Comparison of ENCODE assay signal across 9 mouse cellular contexts in the genomic region with DNA sequence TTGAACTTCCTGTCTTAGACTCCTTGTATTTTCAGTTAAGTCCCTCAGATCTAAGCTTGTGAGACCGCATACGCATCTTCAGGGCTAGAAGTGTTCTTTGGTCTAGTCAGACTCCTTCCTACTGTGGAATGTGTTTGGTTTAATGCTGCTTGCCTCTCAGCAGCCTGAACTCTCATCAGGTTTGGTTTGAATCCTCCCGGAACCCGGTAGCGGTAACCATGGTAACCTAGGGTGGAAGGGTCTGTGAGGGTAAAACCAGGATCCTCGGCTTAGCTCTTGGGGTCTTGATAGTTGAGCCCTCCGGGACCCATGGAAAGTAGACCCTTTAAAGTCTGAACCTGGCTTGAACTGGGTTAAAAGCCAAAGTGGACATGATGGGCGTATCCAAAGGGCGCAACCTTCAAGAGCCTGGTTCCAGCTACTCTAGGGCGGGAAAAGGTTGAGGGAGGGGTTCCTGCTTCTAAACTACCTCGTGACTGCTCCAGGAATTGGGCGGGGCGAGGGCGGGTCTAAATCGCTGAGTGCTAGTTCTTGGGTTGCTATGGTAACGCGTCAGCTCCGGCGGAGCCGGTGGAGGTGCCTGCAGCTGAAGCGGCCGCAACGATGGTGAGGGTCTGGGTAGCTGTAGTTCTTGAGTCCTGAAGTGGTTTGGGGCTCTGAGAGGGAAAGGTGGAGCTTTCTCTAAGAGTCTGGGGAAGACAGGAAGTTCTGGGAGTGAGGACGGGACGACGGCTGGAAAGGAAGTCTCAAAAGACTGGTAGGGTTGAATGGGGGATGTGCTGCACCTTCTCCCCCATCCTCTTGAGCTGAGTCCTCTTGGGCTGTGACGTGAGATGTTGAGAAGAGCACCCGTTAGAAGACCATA. TPM values are rescaled to one million over a fixed set of nuclear protein-coding genes. Genes with fewer than 3 reads are reported as not detected.
DNase-seq lines count a peak whose midpoint lies in the region; ATAC-seq lines count a peak whose summit lies in the region.
"Had no signal": no experiment of that assay in that cellular context is flagged by ENCODE, and none has a peak within 500 bp of the region (broad histone marks: within the 10 kb centered on the region; RNA-seq: fewer than 3 reads in every experiment).

A gene (plus strand): TSS at position 226 of the 865 bp plus-strand sequence.

- peak; percentile 49 to 74 for DNase-seq in cerebellum, postnatal 4 days (ENCODE audit: low spot score in 2 of 2)
- DNase-seq in cerebellum, adult 8-10 months = no peak
- peak; percentile 94 for DNase-seq in kidney, postnatal 10 days

- 0 out of 2 replicates have a peak, but pooled peaks cover 3% of the 10 kb centered on the region for H3K9me3 ChIP-seq in forebrain, embryonic 12.5 days
- H3K9me3 ChIP-seq in heart, embryonic 16.5 days (replicated peaks; ENCODE audit: control insufficient read depth, low read length) = peaks cover 10% of the 10 kb centered on the region
- peaks cover 10% of the 10 kb centered on the region for H3K9me3 ChIP-seq in liver, embryonic 12.5 days (replicated peaks)
- H3K9me3 ChIP-seq in stomach, embryonic 15.5 days = no peaks in the 10 kb centered on the region

- 3% methylated on average over 28 of the region's 28 CpGs for WGBS in forebrain, embryonic 12.5 days
- 5% methylated on average over 28 of the region's 28 CpGs for WGBS in heart, embryonic 16.5 days
- WGBS in liver, embryonic 12.5 days (ENCODE audit: insufficient replicate concordance) = 5% methylated on average over 28 of the region's 28 CpGs
- 4% methylated on average over 28 of the region's 28 CpGs for WGBS in stomach, embryonic 15.5 days

- H3K36me3 ChIP-seq in forebrain, embryonic 12.5 days (replicated peaks) = no peaks in the 10 kb centered on the region
- H3K36me3 ChIP-seq in heart, embryonic 16.5 days (ENCODE audit: control insufficient read depth, insufficient read depth) = no peaks in the 10 kb centered on the region
- no peaks in the 10 kb centered on the region for H3K36me3 ChIP-seq in liver, embryonic 12.5 days
- H3K36me3 ChIP-seq in stomach, embryonic 15.5 days = no peaks in the 10 kb centered on the region

- peak within 1 kb of the TSS; percentile 32 for H3K4me3 ChIP-seq in forebrain, embryonic 12.5 days (replicated peaks)
- peak within 1 kb of the TSS; percentile 52 for H3K4me3 ChIP-seq in heart, embryonic 16.5 days (ENCODE audit: low read length)
- H3K4me3 ChIP-seq in liver, embryonic 12.5 days = peak within 1 kb of the TSS; percentile 29
- H3K4me3 ChIP-seq in stomach, embryonic 15.5 days (replicated peaks) = peak within 1 kb of the TSS; percentile 43

- peak within 1 kb of the TSS; percentile 58 for H3K4me2 ChIP-seq in forebrain, embryonic 12.5 days
- peak within 1 kb of the TSS; percentile 76 for H3K4me2 ChIP-seq in heart, embryonic 16.5 days (ENCODE audit: low read depth, low read length)
- H3K4me2 ChIP-seq in liver, embryonic 12.5 days = peak within 1 kb of the TSS; percentile 51
- H3K4me2 ChIP-seq in stomach, embryonic 15.5 days = peak within 1 kb of the TSS; percentile 66

- peaks cover 16% of the 10 kb centered on the region for H3K4me1 ChIP-seq in forebrain, embryonic 12.5 days
- H3K4me1 ChIP-seq in heart, embryonic 16.5 days (ENCODE audit: control insufficient read depth, insufficient read depth, low read length) = peaks cover 15% of the 10 kb centered on the region
- peaks cover 27% of the 10 kb centered on the region for H3K4me1 ChIP-seq in liver, embryonic 12.5 days
- H3K4me1 ChIP-seq in stomach, embryonic 15.5 days = peaks cover 34% of the 10 kb centered on the region

- peaks cover 9% of the 10 kb centered on the region; the same call in 1 of the 2 replicates for H3K27me3 ChIP-seq in forebrain, embryonic 12.5 days
- no peaks in the 10 kb centered on the region for H3K27me3 ChIP-seq in heart, embryonic 16.5 days (ENCODE audit: control insufficient read depth, insufficient read depth, low read length)
- peaks cover 40% of the 10 kb centered on the region for H3K27me3 ChIP-seq in liver, embryonic 12.5 days (replicated peaks)
- no peaks in the 10 kb centered on the region for H3K27me3 ChIP-seq in stomach, embryonic 15.5 days (replicated peaks)

- peak; percentile 92 for ATAC-seq in forebrain, embryonic 12.5 days (ENCODE audit: low FRiP score)
- ATAC-seq in heart, embryonic 16.5 days (replicated peaks; ENCODE audit: extremely low read depth, insufficient read depth, low FRiP score) = peak; percentile 72
- ATAC-seq in liver, embryonic 12.5 days = peak; percentile 71
- ATAC-seq in monocyte, adult 5-6 weeks (replicated peaks; ENCODE audit: insufficient number of reproducible peaks, low FRiP score, low TSS enrichment, poor library complexity, severe bottlenecking) = peak; percentile 18; the same call in 1 of the 2 replicates
- peak; percentile 77 for ATAC-seq in stomach, embryonic 15.5 days (ENCODE audit: insufficient read depth, low FRiP score, low read depth)

- peak within 1 kb of the TSS; percentile 17; the same call in 1 of the 2 replicates for H3K9ac ChIP-seq in forebrain, embryonic 12.5 days
- peak within 1 kb of the TSS; percentile 55 for H3K9ac ChIP-seq in heart, embryonic 16.5 days (ENCODE audit: low read length)
- H3K9ac ChIP-seq in liver, embryonic 12.5 days = no peak within 1 kb of the TSS
- H3K9ac ChIP-seq in stomach, embryonic 15.5 days = no peak within 1 kb of the TSS

- no peak within 1 kb of the TSS for H3K27ac ChIP-seq in forebrain, embryonic 12.5 days
- peak within 1 kb of the TSS; percentile 45 for H3K27ac ChIP-seq in heart, embryonic 16.5 days (ENCODE audit: low read length)
- H3K27ac ChIP-seq in liver, embryonic 12.5 days = no peak within 1 kb of the TSS
- peak within 1 kb of the TSS; percentile 4; the same call in 1 of the 2 replicates for H3K27ac ChIP-seq in stomach, embryonic 15.5 days

RNA-seq across cellular contexts. Expression of the gene that starts here (rescaled TPM):
- 1.2 and 2.6 TPM in 2 replicates for polyA plus RNA-seq in forebrain, embryonic 12.5 days (2016; fragmentation: Nextera tagmentation; extraction: Ambion mirVana)
- 3.0 and 3.2 TPM in 2 replicates for polyA plus RNA-seq in heart, embryonic 16.5 days (2015; fragmentation: Nextera tagmentation; extraction: Ambion mirVana)
- 0.55 and 0.79 TPM in 2 replicates for polyA plus RNA-seq in liver, embryonic 12.5 days (2016; fragmentation: Nextera tagmentation; extraction: Ambion mirVana)
- total RNA-seq in monocyte, adult 5-6 weeks (2017) = 7.5 TPM in 1 of 3 replicates, not detected in the others
- polyA plus RNA-seq in stomach, embryonic 15.5 days (2015; fragmentation: Nextera tagmentation; extraction: Ambion mirVana) = 2.4 TPM in 2 replicates
- polyA plus RNA-seq: C2C12 had no signal

Comparison
In these comparisons a context has a peak if more than half of its experiments do, and no peak if none do; other contexts are left out.
1. Peak in ATAC-seq, H3K4me3 ChIP-seq and H3K4me2 ChIP-seq in liver, embryonic 12.5 days; RNA of the gene not detected or under 1 TPM.
2. ATAC-seq: peak in every context shown above with its lines; median percentile 92 in forebrain, embryonic 12.5 days; 77 in stomach, embryonic 15.5 days; 72 in heart, embryonic 16.5 days; 71 in liver, embryonic 12.5 days; 18 in monocyte, adult 5-6 weeks.
3. H3K27ac ChIP-seq: peak in heart, embryonic 16.5 days (single experiment) and stomach, embryonic 15.5 days (single experiment); none in forebrain, embryonic 12.5 days (single experiment) and liver, embryonic 12.5 days (single experiment).
4. H3K9ac ChIP-seq: peak in forebrain, embryonic 12.5 days (single experiment) and heart, embryonic 16.5 days (single experiment); none in liver, embryonic 12.5 days (single experiment) and stomach, embryonic 15.5 days (single experiment).
5. Peak in every context shown above with its lines, with median percentiles within 50 percentile points of each other: H3K4me2 ChIP-seq and H3K4me3 ChIP-seq.